Mouse (Mus musculus): ENCODE results near the gene Cgnl1.

DNA sequence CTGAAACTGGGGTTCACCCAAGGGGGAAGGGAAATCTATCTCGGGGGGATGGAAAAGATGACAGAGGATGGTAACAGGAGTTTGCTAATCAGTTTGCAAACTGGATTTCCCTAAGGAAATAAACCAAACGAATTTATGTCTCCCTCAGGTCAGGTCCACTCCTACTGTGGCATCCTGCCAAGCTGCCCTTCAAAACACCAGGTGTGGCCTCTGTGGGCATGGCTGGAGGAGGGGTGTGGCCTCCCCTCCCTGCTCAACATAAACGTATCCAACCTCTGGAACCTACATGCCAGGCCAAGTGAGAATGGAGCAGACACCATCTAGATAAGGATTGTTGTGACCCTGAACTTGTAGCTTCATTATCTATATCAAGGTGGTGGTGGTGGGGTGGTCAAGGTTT, 185.0 kb downstream of the Cgnl1 start:
- TF ChIP-seq POLR2A (IDR thresholded peaks at IDR 0.05; ENCODE audit: control insufficient read depth, extremely low read depth, insufficient read depth, low read length, poor library complexity), result no peak
- no peak for TF ChIP-seq CTCF (IDR thresholded peaks at IDR 0.05; ENCODE audit: borderline replicate concordance, control insufficient read depth, extremely low read depth, insufficient read depth, low read length, poor library complexity)

Measured in thymus, adult 2 months (tissue).